Mouse (Mus musculus): ENCODE measurements around the gene Mthfr.

GRCm38 (mm10) chr4:148009641-148010040, 29.2 kb upstream of the Mthfr start:
- TF ChIP-seq CTCF (IDR thresholded peaks at IDR 0.05; ENCODE audit: low read depth): no peak
- no peak for TF ChIP-seq EP300 (IDR thresholded peaks at IDR 0.05; ENCODE audit: low read depth)

All from liver, postnatal 0 days (tissue).